Mouse (Mus musculus) cortical plate, adult 2 months (tissue): ENCODE data around the gene Slc12a9.

Experiments used
- CTCF ChIP-seq: fragments of 200-500 bp; IDR thresholded peaks from 2 replicates; pipeline ENCODE4 v1.5.1; 2011; ENCODE audit warnings: mild to moderate bottlenecking, control low read depth, low read length; ENCODE audit not compliant: insufficient read depth; ENCODE audit errors: extremely low read depth
- POLR2A ChIP-seq: fragments of 200-500 bp; IDR thresholded peaks from 2 replicates; pipeline ENCODE4 v1.6.1; 2011; ENCODE audit warnings: mild to moderate bottlenecking, low read length, control low read depth; ENCODE audit not compliant: insufficient read depth; ENCODE audit errors: extremely low read depth

GRCm38 (mm10) chr5:137349384-137350204, 16.2 kb upstream of the Slc12a9 start, which contains the start of gene Ephb4:
- TF ChIP-seq CTCF (no peak), POLR2A (no peak)
